Mouse (Mus musculus) WW6 (cell line): ENCODE results near the gene Kcnab3.
A peak's percentile ranks its signal among the peaks of the same experiment; 100 is the strongest.
"Not testable (repeated sequence)": the region's sequence is repeated elsewhere in the genome, so short reads cannot be mapped to it uniquely, and the experiment has no call there.

Experiments
- DNase-seq: peaks from one replicate; pipeline ENCODE4 v3.0.0-alpha.2; 2013; ENCODE audit warnings: low read depth, low spot score

The Kcnab3 gene

DNA sequence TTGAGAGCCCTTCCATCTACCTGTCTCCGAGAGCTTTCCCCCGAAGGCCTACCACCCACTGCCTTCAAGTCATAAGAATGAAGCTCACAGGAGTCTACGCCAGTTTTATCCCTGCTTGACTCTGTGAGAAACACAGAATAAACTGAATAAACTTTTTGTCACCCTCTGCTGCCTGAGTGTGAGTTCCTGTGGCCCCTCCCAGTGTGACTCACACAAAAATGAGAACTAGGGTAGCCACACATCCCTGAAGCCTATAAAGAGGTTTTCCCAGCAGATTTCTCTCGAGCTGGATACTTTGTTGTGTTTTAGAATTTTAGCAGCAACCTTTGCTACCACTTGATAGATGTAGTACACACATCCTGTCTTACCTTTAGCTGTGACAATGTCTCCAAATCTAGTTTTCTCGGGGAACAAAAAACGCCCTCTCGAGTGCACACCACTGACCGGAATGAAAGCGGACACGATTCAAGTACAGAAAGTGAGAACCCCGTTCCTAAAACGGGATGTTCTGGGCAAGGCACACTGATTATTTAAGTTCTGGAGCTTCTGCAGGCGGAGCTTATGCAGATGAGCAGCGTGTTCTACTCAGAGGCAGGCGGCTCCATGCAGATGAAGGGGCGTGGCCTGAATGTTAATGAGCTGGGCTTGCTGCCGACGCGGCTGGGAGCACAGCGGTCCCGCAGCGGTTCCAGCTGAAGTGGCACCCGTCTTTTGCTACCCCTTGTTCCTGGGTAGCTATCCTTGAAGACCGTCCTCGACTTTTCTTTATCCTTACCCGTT lies at the start of gene Kcnab3:
Gene Kcnab3, plus strand, starts transcription at position 631 of the 780 bp plus-strand sequence.
- DNase-seq: peak; percentile 83

DNA sequence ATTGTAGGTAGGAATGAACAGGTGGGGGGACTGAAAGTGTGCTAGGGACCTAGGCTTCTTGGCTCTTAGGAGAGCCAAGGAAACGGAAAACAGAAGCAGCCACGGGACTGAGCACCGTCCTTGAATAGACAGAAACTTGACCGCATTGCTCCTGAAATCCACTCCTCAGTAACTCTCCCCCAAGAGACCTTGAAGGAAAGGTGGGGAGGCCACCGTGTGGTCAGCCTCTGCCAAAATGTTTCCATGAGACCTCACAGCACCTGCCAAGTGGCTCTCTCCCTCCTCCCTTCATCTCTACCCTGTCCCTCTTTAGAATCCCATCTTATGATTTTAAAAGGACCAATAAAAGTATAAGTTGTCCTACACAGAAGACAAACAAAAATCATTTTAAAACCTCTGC lies 48.8 kb upstream of the Kcnab3 start:
- DNase-seq: no peak

- no peak for DNase-seq
These were observed 34.9 kb upstream of the Kcnab3 start for GRCm38 (mm10) chr11:69291111-69291510.

DNA sequence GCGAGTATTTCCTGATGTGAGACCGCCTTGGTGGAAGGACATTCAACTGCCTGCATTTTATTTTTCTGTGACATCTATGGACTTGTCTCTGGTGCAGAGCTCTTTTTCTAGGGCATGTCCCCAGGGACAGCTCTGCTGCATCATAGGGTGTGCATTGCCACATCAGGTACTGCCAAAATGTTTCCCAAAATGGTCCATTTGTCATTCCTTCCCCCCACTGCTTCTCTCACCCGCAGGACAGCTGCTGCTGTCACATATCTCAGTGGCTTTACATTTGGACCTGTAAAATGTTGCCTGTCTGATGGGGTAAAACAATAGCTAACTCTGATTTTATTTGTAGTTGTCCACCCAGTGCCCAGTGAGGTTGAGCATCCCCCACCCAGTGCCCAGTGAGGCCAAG lies 30.8 kb upstream of the Kcnab3 start:
- DNase-seq: no peak

GRCm38 (mm10) chr11:69297799-69298198 lies 28.3 kb upstream of the Kcnab3 start:
- no peak for DNase-seq

GRCm38 (mm10) chr11:69298231-69298630 lies 27.8 kb upstream of the Kcnab3 start:
- no peak for DNase-seq

GRCm38 (mm10) chr11:69302817-69303216 lies 23.2 kb upstream of the Kcnab3 start:
- no peak for DNase-seq

- DNase-seq: no peak
These were observed 20.8 kb upstream of the Kcnab3 start for GRCm38 (mm10) chr11:69305291-69305690.

- DNase-seq: no peak
These were observed 20.0 kb upstream of the Kcnab3 start for GRCm38 (mm10) chr11:69306039-69306438.

DNA sequence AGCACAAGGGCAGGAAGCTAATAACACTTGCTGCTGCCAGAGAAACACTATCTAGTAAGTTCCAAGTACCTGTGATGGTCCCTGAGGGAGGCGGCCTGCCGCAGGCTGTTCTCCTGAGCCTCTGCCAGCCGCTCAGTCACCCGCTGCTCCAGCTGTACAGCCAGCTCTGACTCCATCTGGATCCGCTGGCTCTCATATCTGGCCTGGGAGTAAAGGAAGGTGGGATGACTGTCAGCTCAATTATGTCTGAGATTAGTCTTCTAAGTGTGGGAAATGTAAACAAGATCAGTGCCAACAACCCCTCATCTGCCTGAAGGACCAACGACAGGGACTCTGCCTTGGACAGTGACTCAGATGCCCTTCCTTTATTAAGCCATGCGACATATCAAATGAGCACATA lies 14.8 kb upstream of the Kcnab3 start:
- no peak for DNase-seq

GRCm38 (mm10) chr11:69316361-69316760 lies 9.7 kb upstream of the Kcnab3 start:
- DNase-seq: no peak

DNA sequence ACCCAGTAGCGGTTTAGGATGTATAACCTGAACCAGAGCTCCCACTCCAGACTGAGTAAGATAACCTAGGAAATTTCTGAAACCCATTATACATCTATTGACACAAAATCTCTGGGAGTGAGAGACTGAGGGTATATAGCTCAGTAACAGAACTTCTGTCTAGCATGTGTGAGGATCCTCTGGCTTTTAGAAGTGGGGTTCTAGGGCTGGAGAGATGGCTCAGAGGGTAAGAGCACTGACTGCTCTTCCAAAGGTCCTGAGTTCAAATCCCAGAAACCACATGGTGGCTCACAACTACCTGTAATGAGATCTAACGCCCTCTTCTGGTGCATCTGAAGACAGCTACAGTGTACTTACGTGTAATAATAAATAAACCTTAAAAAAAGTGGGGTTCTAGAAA lies 8.1 kb upstream of the Kcnab3 start:
- not testable (repeated sequence) for DNase-seq

DNA sequence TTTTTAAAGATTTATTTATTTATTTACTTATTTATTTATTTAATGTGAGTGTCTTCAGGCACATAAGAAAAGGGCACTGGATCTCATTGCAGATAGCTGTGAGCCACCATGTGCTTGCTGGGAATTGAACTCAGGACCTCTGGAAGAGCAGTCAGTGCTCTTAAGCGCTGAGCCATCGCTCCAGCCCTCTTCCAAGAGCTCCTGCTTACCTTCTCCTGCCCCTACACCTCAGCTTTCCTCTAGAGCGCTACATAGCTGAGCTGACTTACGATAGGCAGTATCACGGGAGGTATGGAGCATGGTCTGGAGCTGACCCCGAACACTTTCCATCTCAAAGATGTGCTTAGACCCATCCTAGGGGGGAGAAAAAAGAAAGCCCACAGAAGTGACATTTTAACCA lies 4.5 kb upstream of the Kcnab3 start:
- no peak for DNase-seq

DNA sequence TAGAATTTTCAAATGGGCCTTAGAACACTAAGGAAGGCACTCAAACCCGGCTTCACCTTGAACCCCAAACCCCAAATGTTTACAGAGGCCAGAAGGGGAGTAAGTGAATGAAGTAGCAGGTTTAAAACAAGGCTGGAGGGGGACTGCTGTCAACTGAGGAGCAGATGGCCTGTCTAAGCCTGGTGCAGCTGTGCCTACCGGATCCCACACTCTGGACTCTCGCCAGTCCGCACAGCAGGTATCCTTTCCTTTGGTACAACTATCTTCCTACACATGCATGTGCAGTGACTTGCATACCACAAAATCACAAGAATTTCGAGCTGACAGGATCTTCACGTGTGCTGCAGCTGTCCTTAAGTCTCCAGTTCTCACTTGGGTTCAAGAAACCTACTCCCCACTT lies 4.0 kb upstream of the Kcnab3 start:
- DNase-seq: no peak

- DNase-seq: no peak
These were observed 3.2 kb upstream of the Kcnab3 start for GRCm38 (mm10) chr11:69322693-69323471.

DNA sequence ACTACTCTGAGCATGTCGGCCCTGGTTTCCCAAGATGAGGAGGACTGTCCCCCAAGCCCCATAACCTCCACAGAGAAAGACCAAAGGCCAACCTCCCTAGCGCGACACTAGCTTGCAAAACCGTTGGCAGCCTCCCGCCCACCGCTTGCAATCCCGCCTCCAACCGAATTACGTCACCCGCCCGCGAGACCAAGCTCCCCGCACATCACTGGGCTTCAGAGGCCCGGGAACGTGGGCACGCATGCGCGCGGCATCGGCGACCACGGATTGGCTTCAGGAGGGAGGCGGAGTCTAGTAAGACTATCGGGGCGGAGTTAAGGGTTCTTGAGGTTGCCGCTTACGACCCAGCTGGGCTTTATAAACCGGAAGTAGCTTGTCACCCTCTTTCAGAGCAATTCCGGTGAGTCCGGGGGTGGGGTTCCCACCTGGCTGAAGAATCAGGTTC lies 2.4 kb upstream of the Kcnab3 start, which contains the start of the genes Cntrob and Trappc1:
Gene Cntrob, minus strand, starts transcription at position 109 of the 445 bp plus-strand sequence.
Gene Trappc1, plus strand, starts transcription at position 314 of the 445 bp plus-strand sequence.
- DNase-seq: peak; percentile 99

- DNase-seq: no peak
These were observed 1.3 kb upstream of the Kcnab3 start for GRCm38 (mm10) chr11:69324749-69325148.

DNA sequence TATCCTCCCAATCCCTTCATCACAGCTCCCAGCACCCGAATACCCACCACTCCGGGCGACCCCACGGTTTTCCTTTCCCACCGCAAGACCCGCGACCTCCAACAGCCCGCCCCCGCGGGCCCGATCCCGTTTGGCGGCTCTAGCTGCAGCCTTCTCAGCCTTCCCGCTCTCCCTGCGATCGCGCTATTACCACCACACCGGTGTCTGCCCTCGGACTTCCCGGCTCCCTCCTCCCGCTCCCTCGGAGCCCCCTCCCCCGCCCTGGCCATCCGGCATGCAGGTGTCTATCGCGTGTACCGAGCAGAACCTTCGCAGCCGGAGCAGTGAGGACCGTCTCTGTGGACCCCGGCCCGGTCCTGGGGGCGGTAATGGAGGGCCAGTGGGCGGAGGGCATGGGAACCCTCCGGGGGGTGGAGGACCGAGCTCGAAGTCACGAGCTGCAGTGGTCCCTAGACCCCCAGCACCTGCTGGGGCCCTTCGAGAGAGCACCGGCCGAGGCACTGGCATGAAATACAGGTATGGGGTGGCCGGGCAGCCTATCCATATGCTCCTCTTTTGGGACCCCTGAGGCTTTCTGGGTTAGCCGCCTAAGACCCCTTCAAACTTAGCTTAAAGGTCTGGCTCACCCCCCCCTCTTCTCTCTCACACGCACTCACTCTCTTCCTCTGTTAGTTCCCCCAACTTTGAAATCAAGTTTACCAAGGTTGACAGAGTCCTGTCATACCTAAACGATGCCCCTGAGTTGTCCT lies 524 bp downstream of the Kcnab3 start:
- DNase-seq: no peak

DNA sequence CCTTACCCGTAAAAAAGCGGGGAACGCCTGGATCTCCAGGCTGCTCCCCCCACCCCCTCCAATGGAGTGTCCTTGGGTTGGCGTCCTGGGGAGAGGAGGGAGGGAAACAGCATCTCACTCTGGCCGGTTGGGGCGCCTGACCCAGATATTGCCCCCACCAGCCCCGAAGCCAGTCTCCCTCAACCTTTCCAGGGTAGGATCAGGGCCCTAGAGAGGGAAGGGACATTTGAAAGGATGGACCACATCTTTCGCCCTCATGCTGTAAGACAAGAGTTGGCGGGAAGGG lies 1.0 kb downstream of the Kcnab3 start:
- no peak for DNase-seq

DNA sequence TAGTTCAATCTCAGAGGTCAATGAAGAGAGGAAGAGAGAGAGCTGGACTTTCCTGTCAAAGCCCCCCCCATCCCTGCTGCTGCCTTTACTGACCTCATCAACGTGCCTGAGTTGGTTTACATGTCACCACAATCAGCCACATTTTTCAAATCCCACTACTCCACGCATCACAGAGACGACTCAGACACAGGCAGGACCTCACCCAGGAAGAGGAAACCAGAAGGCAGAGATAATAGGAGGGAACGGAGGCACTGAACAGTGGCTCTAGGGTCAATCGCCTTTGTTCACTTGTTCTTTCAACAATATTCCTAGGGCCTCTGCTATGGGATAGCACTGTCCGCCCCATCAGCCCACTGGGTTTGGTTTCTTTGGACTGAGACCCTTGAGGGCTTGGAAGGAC lies 1.6 kb downstream of the Kcnab3 start:
- no peak for DNase-seq

DNA sequence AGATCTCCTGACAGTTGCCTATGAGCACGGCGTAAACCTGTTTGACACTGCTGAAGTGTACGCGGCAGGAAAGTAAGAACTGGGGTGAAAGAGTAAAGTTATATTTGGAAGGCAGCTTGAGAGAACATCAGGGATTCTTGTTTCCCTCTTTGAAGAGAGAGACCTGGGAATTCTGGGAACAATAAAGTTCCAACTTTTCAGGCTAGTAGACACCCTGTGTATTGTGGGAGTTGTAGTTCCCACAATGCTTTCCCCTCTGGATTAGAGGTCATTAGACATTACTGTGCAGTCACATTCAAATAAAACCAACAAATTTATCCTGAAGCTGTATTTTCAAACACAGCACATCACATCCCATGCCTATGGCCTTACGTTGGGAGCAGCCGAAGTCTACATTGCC lies 2.5 kb downstream of the Kcnab3 start:
- DNase-seq: no peak

DNA sequence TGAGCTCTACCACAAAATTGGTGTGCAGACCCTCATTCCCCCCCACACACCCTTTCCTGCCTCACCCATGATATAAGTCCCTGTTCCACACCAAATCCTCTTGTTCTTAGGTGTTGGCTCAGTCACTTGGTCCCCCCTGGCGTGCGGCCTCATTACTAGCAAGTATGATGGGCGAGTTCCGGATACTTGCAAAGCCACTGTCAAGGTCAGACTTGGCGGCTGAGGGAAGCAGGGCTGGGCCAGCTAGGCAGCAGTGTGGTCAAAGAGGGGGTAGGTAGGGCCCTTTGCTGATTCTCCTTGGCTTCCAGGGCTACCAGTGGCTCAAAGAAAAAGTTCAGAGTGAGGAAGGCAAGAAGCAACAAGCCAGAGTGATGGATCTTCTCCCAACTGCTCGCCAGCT lies 5.1 kb downstream of the Kcnab3 start:
- no peak for DNase-seq
